Mouse (Mus musculus) spleen, adult 12 weeks (tissue): ENCODE data around the gene Clasp2.
"Not testable (repeated sequence)": the region's sequence is repeated elsewhere in the genome, so short reads cannot be mapped to it uniquely, and the experiment has no call there.

Experiments used
- DNase-seq: peaks from one replicate; pipeline ENCODE4 v3.0.0; 2022; ENCODE audit warnings: low spot score

The Clasp2 gene

DNA sequence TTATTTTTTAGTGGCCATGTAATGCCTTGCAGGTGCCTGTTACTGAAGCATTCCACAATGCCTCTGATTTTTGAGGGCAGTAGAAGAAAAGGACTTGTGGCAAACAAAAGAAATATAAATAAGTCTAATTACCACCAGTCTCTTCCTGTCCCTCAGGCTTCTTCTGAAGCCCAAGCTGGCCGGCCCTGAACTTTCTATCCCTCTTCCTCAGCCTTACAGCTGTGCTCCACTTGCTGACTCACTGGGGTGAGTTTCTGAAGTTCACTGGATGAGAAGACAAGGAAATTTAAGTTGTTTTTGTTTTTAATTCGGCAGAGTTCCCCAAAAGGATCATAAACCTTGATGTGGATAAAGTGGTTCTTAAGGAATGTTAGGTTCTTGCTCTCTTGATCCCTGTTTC is 74.6 kb downstream of the Clasp2 start:
- DNase-seq: no peak

DNA sequence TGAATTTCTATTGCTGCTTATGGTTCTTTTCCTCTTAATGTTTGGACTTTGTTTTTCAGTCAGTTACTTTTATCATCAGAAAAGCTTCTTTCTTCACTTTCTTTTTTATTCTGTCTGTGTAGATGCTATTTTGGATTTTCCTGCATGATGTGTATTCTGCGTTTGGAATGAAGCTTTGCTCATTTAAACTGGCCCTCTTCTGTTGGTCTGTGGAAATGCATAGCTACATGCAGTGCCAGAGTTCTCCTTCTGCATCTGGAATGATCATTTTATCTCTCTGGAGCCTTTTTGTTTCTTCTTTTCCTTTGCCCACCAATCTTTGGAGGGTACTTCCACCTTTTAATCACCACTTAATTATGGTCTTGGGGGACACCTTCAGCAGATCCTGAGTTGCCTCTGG is 80.9 kb downstream of the Clasp2 start:
- DNase-seq: no peak

DNA sequence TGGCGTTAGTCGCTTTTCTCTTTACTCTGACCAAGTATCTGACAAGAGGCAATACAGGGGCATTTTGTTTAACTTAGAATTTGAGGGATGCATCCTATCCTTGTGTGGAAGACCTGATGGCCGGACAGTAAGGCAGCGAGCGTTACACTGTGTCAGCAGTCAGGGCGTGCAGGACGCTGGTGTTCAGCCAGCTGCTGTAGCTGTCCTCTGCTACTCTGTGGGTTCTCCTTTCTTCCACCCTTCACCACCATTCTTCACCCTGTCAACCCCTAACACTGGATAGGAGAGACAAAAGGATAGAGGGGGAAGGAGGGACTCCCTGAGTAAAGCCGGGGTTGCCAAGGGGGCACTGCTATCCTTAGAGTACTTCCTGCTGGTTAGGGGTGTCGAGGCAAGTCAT is 87.4 kb downstream of the Clasp2 start:
- no peak for DNase-seq

DNA sequence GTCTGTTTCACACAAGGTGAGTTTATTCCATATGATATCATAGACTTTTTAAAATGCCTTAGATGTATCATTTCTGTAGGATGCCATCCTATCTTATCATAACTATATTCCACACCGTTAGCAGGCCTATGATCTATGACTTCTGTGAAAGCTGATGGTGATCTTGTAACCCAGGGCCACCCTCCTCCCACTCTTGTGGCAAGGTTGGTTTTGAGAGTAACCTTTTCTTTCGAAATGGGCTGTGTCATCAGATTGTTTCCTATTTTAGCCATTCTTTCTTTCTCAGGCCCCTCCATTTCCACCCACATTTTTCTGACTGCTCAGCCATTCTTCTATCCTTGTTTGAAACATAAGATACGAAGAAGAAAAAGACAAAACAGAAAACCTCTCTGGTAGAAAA is 88.9 kb downstream of the Clasp2 start:
- no peak for DNase-seq

DNA sequence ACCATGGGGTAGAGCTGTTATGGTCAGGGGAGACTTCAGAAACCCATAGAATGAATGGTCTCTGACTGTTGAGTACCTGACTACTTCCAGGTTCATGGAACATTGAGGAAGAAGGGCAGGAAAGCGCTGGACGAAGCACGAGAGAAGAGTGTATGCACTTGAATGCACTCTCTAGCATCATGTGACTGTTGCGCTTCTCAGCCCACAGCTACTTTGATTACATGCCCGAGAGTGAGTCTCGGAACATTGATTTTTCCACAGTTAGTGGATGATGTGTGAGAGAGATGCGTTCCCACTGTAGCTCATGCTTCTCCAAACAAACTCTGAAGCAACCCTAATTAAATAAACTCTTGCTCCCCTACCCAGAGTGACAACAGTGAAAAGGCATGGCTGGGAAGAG is 92.2 kb downstream of the Clasp2 start:
- DNase-seq: no peak

DNA sequence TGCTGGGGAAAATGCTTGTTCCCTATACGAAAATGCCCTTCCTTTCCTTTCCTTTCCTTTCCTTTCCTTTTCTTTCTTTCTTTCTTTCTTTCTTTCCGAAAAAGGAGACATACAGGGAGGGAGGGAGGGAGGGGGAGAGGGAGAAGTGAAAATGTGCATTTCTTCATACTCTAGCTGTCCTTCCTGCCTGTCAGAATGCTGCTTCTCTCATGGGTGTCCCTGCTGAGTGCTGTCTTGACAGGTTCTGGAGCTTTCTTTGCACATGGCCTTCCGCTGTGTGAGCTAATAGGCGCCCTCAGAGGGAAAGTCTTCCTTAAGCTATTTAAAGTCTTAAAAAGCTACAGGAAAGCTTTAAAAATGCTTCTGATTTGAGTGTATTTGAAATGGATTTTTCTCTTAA is 95.7 kb downstream of the Clasp2 start:
- no peak for DNase-seq

DNA sequence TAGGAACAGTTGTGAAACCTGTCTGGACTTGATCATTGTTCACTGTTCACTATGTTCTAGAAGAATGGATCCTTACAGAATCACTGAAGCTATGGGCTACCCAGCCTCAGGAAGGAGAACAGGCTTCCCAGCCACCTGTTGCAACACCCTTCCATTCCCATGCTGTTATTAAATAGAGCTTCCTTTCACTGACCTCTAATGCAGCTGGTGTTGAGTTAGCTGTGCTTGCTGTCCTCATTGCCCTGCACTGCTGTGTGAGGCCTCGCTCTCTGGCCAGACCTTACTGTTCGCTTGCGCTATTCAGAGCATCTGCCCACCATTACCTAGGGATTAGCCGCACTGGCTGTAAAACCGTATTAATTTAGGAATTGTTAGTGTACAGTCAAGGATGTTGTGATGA is 96.2 kb downstream of the Clasp2 start:
- no peak for DNase-seq

DNA sequence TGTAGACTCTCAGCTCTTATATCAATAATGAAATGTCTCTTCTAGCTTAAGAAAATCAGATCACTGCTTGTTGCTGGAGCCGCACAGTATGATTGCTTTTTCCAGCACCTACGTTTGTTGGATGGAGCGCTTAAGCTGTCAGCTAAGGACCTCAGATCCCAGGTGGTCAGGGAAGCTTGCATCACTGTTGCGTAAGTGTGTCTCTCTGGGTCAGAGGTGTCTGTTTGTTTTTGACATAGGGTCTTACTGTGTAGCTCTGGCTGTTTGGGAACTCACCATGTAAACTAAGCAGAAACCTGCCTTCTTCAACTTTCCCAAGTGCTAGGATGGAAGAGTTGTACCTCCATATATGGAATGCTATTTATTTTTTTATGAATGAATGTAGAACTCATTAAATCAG is 102.8 kb downstream of the Clasp2 start:
- no peak for DNase-seq

DNA sequence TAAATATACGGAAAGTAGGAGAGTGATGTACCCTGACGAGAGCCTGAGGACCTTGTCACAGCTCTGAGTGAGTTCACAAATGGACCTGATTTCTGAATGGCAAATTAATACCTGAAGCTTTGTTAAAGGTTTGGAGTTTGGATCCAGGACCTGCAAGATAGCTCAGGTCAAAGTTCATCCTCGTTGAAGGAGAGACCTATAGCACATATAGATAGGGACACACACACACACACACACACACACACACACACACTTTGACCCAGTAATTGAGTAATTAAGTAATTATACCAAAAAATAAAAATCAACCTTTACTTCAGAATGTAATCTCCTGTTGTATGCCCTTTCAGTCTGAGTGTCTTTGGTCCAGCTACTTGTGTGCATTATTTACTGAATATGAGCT is 114.2 kb downstream of the Clasp2 start:
- no peak for DNase-seq

DNA sequence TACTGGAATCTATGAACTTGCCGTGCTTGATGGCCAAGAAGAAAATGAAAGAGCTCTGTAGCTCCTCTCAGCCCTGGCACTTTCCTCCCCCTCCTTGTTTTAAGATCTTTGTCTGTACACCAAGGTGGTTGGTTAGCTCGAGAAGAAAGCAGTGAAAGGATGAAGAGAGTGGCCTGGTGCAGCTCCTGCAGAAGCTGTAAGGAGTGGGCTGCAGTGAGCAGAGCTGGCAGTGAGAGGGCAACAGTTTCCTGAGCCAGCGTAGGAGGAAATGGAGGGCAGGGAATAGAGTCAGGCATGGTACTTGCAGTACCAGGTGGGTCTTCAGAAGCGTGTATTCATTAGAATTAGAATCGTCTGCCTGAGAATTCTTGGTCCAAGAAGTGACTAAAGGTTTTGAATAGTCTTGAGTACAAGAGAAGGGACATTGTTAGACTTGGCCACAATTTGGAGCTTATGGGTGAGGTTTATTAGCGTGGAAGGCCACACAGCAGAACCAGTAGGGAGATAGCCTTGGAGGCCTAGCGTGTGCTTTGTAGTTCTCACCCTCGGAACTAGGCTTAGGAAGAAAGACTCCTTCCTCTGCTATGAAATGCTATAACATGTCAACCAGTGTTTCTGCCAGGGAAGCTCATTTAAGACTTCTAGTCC is 116.1 kb downstream of the Clasp2 start:
- DNase-seq: no peak

DNA sequence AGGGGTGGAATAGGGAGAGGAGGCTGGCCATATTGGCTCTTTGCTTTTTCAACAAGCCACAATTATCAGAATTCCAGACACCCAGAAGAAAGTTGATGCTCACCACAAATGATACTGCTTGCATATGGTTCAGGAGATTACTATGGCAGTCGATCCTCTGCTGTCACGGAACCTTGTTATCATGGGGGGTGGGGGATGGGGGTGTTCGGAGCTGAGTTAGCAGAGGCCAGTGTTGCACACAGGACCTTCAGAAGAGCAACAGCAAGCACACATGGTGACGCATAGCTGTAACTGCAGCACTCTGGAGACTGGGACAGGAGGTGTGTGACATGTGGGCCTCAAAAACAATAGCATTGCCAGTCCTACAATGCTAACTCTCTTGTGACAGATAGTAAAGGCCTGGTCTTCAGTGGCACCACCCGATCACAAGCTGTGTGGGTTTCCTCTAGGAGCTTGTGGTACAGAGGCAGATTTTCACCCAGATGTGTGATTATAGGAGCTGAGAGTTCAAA is 116.7 kb downstream of the Clasp2 start:
- no peak for DNase-seq

DNA sequence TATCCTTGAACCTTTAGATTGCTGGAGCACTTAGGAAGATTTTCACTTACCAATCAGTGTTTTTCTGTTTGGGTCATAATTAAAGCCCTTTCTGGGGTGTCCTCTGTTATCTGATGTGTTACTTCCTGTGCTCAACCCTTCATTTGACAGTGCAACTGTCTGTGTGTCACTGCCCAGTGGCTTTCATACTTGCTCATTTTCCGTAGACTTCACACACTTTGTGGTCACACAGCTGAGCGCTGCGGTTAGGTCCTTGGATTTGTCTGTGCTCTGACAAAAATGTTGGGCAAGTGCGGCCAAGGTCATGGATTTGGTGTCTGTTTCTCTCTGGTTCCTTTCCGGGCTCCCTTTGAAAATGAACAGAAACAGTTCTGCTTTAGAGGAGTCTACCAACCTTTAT is 118.1 kb downstream of the Clasp2 start:
- DNase-seq: no peak

DNA sequence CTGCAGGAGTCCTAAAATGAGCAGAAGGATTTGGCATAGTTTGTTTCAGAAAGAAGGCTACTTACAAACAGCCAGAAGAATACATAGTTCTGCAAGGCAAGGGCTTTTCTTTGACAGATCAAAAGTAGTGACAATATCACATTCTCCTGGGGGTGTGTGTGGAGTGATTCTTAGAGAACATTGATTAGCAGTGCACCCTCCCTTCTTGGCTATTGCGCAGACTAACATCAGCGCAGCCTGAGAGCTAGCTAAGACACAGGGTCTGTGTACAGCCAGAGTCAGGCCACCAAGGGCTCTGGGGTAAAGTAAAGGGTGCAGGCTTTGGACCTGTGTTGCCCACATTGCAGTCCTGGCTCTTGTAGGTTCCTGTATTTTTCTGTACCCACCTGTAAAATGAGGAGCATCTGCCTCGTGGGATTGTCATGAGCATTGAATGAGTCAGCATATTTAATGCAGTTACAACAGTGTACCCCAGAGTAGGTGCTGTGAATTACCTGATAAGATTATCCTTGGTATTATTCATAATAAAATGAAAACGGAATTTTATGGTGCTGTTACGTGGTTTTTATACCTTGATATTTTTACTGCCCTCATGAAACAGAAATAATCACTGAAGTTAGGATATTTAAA is 122.2 kb downstream of the Clasp2 start:
- no peak for DNase-seq

DNA sequence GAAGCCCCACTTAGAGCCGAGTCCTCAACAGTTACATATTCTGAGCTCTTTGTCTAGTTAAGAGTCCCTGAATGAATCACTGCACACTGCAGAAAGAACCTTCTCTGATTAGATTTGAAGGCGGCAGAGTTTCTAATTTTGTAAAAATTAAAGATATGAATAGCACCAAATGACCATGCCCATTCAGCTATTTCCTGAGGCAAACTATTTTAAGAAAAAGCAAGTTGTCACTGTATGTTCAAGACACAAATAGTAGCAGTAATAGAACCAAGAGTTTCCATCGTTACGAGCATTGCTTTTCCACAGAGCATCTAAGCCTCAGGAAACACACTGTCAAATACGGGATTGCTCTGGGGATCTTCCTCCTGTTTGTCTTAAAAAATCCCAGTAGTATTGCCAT is 126.7 kb downstream of the Clasp2 start:
- DNase-seq: no peak

DNA sequence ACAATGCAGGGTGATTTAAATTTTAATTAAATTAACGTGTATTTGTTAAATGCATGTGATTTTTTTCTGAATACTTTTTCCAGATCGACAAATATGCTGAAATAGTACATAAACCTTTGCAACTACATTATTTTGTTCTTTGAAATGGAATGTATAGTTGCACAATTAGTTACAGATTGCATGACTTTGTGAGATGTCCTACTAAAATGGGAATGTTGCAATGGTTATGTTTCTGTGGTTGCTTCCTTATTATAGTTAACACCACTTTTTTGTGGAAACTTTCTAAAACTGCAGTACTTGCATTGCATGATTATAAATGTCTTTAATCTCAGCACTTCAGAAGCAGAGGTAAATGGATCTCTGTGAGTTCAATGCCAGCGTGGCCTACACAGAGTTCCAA is 153.6 kb downstream of the Clasp2 start:
- DNase-seq: no peak

DNA sequence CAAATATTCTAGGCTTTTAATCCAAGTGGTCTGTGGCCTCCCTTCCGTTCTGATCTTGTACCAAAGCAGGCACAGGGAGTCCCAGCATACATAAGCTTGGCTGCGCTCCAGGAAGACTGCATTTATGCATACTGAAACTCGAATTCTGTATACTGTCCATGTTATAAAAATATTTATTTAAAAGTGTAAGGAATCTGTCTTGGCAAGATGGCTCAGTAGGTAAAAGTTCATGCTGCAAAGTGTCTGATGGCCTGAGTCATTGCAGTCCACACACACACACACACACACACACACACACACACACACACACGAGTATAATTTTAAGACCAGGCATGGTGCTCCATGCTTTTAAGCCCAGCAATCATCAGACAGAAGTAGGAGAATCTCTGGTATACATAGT is 161.9 kb downstream of the Clasp2 start:
- DNase-seq: no peak

DNA sequence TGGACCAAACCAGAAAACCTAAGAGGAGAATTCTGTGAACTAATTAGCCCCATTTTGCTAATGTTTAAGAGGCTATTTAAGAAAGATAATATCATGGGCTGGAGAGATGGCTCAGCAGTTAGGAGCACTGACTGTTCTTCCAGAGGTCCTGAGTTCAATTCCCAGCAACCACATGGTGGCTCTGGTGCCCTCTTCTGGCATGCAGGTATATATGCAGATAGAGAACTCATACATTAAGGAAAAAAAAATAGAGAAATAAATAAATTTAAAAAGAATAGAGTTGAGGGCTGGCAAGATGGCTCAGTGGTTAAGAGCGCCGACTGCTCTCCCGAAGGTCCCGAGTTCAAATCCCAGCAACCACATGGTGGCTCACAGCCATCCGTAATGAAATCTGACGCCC is 163.0 kb downstream of the Clasp2 start:
- DNase-seq: not testable (repeated sequence)

DNA sequence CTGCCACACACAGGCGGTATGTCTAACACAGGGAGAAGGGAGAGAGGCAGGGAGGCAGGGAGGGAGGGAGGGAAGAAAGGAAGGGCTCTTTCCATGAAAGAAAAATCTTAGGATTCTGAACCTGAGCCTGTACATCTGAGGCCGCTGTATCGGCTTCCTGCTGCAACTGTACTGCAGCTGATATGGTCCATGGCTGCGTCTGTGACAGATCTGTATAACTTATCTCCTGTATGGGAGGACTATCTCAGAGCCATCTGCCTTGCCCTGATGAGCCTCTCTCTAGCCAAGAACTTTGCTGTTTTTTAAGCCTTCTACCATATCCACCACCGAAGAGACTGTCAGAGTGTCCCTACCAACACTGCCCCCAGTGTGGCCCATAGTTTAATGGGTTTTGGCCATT is 174.5 kb downstream of the Clasp2 start:
- DNase-seq: no peak

DNA sequence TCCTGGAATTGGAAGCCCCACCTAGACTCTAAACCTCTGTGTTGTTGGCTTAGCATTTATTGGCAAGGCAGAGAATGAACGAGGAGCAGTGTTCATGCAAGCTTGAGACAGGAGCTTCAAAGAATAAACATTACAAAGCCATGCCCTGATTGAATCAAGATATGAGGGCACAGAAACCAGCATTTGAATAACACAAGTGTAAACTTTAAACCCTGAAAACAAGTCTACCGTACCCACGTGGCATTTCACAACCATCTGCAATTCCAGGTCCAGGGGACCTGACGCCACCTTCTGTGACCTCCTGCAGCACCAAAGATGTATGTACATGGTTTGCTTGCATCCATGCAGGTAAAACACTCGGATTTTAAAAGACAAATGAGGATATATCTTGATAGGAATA is 181.4 kb downstream of the Clasp2 start:
- no peak for DNase-seq

DNA sequence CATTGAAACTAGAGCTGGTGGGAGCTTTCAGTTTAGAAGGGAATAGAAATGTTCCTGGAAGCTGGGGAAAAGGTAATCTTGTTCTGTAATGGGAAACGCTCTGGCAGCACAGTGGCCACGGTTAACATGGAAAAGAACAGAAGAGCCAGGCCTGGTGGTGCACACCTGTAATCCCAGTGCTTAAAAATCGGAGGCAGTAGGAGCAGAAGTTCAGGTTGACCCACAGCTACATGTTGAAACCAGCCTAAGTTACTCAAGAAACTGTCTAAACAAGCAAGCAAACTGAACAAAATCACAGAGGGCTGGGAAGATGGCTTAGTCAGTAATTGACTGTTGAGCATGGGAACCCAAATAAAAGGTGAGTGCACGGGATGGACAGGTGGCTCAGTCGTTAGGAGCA is 183.6 kb downstream of the Clasp2 start:
- no peak for DNase-seq

DNA sequence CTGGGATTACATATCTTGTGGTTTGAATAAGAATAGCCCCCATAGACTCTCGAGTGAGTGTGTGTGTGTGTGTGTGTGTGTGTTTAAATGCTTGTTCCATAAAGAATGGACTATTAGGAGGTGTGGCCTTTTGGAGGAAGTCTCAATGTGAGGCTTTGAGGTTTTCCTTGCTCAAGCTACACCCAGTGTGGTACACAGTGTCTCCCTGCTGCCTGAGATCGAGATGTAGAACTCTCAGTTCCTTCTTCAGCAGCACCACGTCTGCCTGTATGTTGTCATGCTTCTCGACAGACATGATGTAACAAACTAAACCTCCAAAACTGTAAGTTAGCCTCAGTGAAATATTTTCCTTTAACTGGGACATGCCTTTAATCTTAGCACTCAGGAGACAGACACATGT is 187.3 kb downstream of the Clasp2 start:
- DNase-seq: no peak

DNA sequence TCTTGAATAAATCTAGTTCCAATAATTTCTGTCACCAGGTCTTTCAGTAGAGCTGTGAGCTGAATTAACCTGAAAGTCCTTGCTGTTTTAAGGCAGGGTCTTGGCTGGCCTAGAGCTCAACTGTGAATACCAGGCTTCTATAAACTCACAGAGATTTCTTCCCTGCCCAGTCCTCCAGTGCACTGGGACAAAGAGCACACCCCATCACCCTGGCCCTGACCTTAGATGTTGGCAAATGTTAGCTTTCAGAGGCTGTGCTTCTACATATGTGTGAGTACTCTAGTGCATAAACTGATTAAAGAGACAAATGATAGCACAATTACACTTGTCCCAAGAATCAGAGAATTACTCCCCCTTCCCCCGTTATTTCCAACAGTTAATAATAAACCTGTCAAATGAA is 188.4 kb downstream of the Clasp2 start:
- no peak for DNase-seq

DNA sequence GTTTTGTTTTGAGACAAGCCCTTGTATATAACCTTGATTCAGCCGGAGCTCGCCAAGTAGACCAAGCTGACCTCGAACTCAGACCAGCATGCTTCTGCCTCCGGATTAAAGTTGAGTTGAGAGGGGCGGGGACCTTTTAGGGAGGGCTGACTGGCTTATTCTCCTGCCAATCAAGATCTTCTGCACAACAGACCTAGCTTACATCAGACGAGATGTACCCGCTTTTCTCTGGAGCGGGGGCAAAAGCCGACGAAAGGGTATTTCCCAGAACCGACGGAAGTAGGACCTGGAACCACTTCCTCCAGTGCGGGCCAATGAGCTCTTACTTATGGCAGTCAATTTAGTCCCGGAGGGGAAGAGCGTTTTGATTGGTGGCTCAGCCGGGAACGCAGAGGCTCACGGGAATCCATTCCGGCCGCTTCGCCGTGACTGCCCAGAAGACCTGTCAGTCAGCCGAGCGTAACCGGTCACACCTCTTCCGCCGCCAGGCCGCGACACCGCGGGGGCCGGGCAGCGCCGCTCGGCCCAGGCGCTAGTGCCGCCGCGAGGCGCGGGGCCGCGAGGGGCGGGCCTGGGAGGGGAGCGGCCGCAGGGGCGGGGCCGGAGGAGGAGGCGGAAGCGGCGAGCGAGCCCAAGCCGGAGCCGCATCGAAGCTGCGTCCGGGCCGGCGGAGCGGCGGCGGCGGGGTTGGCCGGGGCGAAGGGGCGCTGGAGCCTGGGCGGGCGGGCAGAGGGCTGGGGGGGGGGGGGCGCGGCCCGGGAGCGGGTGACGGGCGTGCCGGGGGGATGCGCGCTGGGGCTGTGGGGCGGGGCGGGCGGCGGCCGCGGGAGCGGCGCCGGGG is 189.5 kb downstream of the Clasp2 start, which contains the start of gene Ubp1:
TSS of gene Ubp1 (plus strand) at position 401 of the 841 bp plus-strand sequence.
- peak; percentile 89 for DNase-seq
